Mouse (Mus musculus) mouse trophoblast stem cell (cell line): ENCODE measurements around the gene Pip4k2a.

ENCODE experiments used
- in situ Hi-C, 2 experiments: fragments of 300-500 bp; cut with MseI, MboI; formaldehyde crosslinking; loops; 2 replicates in 1 of 2; 3 replicates in 1 of 2; pipeline ENCODE4 v1.15.1; 2025

The Pip4k2a gene

GRCm38 (mm10) chr2:18923806-18924595, 73.9 kb downstream of the Pip4k2a start:
- in situ Hi-C loops = no loop called here

DNA sequence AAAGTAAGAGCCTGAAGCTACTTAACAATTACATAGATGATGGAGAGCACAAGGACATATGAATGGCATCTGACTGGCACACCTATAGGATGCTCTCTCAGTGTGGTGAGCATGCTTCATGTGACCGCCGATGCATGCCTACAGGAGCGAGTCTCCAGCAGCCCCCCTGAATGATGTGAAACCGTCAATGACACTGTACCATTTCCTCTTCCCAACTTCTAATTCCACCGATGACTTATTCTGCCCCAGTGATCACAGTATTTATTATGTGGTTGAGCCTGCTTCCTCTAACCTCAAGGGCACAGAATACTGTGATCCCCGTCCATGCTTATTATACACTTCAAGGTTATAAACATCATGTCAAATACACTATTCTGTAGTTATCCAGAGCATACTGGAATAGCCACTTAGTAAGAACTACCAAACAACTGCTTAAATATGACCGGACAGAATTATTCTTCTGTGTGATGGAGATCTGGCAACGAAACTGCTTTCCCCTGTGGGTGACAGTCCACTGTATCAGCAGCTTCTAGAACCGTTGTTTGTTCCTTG, 74.8 kb downstream of the Pip4k2a start:
- in situ Hi-C loops = no loop called here

- in situ Hi-C loops = no loop called here
Measured at GRCm38 (mm10) chr2:18921570-18922180, 76.3 kb downstream of the Pip4k2a start.

DNA sequence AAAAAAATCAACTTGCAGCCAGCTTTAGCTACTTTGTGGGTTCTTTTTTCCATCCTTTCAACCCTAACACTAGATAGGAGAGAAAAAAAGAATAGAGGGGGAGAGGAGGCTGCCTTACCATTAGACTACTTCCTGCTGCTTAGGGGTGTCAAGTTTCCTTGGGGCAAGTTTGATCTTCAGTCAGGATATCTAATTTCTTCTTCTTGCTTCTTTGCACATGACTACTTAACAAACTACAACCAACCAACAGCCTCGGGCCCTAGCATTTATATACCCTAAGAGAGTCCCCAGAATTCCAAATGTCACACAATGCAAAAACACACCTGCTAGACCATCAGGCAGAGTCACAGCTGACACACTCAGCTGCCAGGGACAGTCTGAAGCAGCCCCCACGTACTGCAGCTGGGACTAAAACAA, 77.5 kb downstream of the Pip4k2a start:
- in situ Hi-C loops = no loop called here

DNA sequence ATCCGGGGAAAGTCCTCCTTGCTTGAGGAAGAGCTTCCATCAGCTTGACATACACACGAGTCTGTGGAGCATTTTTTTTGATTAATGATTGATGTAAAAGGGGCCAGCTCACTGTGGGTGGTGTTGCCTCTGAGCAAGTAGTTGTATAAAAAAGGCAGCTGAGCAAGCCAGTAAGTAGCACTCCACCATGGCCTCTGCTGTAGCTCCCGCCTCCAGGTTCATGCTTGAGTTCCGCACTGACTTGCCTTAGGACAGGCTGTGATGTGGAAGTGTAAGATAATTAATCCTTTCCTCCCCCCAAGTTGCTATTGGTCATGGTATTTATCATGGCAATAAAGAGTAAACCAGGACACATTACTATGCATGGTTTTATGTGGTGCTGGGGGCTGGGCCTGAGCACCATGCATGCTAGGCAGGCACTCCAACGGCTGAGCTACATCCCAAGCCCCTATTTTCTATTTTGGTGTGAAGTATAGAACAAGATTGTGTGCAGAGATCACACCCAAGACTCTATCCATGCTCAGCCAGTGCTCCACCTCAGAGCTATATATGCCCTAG, 78.0 kb downstream of the Pip4k2a start:
- in situ Hi-C loops = no loop called here

DNA sequence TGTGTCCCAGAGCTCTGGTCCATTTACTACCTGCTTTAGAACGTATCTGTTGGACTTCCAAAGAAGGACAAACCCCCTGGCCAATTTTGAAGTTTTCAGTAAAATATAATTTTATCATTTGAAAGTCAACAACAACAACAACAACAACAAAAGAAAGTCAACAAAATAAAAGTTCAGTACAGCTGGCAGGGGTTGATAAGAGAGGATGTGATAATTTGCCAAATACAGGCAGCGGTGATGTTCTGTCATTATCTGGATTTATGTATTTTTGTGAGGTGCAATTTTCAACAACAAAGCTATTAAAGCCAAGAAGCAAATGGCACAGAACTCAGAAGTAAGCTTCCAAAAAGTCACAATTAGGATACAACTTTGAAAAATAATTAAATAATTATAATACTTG, 80.1 kb downstream of the Pip4k2a start:
- in situ Hi-C loops = no loop called here

GRCm38 (mm10) chr2:18917380-18917750, 80.6 kb downstream of the Pip4k2a start:
- in situ Hi-C loops = no loop called here

DNA sequence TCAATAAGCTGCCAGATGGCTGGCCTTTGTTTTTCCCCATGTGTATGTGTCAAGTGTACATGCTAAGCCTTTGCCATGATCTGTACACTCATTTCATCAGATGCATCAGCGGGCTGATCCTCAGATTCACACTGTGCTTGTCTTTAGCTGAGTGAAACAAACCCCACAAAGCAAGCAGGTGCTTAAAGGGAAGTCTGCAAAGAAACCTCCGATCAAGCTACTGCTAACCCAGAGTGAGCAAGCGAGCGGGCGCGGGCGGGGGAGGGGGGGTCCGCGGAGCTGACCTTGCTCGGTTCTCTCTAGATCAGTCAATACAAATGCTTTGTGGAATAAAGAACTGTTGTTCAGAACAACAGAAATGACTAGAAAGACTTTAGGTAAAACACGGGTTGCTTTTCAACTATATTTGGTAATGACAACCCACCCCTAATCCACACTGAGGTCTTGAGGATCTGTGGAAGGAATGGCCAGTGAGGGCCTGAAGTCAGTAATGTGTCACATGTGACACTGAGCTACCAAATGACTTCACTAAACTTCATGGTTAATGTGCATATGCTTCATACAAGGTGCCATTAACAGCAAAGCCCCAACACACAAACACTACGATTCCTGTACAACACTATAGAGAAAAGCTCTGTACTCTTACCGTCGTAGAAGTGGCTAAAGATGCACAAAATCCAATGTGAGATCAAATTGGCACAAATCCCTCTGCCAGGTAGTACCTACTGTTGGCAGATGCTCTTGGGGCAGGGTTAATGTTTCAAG, 81.1 kb downstream of the Pip4k2a start:
- in situ Hi-C loops = no loop called here

- in situ Hi-C loops = no loop called here
Measured at GRCm38 (mm10) chr2:18916042-18916407, 81.9 kb downstream of the Pip4k2a start.

- in situ Hi-C loops = no loop called here
Measured at GRCm38 (mm10) chr2:18915372-18916041, 82.4 kb downstream of the Pip4k2a start.

DNA sequence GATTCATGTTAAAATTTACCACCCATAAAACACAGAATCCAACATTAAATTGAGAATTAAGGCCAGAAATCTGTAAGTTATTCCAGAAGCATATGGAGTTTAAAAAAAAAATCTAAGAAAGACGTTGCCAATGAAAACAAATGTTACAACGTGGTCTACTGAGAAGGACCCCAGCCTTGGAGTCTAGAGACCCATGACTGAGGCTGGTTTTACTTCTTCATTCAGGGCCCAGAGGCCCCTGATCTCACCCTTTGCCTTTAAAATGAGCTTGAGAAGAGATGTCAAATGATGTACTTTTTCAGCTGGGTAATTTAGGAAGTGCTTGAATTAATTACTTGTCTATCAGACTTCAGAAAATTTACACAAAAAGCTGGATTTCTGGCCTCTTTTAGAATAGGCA, 83.2 kb downstream of the Pip4k2a start:
- in situ Hi-C loops = no loop called here

DNA sequence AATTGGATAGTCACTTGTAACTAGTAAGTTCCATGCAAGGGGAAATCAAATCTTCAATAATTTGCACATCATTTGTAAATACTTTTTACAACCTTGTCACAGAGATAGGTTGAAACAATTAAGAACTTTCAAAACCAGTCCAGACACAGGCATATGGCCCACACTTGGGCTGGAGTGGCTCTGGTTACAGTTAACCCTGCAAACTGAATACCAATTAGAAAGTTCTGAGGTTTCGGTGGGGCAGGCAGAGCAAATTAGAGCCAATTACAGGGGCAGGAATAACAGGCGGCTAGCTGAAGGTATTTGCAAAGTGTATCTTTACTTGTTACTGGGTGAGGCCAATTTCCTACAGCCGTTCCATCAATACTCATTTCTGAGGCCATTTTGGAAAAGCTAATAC, 84.3 kb downstream of the Pip4k2a start:
- in situ Hi-C loops = no loop called here

DNA sequence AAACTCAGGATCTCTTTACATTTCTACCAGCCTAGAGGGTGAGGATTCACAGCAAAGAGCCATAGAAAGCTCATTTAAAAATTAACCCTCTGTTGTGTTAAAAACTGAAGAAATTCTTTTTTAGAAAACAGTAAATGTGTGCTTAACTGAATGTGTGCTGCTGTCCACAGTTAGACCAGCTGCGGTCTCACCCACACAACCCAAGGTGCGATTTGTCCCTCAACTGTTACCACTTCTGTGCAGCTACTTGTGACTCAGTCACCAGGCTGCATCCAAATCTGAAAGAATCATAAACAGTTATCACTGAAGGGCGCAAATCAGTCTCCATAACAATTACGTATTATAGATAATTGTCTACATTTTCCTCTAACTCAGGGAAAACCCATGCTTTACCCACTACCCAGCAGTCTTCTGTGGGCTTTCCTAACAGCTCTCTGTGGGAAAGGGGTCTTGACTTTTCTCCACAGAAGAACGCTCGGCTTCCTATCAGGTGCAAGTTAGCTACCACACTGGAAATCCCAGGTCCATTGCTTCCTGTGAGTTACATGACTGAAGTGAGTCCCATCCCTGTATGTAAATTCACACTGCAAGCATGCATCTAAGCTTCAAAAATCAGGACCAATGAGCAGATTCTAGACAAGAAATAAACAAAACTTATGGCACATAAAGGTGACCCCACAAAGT, 86.5 kb downstream of the Pip4k2a start:
- in situ Hi-C loops = no loop called here

GRCm38 (mm10) chr2:18910209-18910608, 87.7 kb downstream of the Pip4k2a start:
- in situ Hi-C loops = no loop called here

DNA sequence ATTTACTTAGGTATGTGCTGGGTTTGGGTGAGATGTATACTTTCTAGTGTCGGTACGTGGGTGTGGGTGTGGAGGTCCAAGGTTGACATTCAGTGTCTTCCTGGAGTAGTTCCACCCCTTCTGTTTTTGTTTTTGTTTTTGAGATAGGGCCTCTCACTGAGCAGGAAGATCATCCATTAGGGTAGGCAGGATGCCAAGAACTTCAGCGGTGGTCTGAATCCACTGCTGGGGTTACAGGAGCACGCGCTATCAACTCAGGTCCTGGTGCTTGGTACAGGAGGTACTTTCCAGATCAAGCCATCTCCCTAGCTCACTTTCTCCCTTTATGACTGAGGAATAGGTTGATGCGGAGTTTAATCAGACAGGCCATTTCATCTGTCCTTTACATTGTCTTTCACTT, 88.2 kb downstream of the Pip4k2a start:
- in situ Hi-C loops = no loop called here

- in situ Hi-C loops = no loop called here
Measured at GRCm38 (mm10) chr2:18907269-18907668, 90.7 kb downstream of the Pip4k2a start.

DNA sequence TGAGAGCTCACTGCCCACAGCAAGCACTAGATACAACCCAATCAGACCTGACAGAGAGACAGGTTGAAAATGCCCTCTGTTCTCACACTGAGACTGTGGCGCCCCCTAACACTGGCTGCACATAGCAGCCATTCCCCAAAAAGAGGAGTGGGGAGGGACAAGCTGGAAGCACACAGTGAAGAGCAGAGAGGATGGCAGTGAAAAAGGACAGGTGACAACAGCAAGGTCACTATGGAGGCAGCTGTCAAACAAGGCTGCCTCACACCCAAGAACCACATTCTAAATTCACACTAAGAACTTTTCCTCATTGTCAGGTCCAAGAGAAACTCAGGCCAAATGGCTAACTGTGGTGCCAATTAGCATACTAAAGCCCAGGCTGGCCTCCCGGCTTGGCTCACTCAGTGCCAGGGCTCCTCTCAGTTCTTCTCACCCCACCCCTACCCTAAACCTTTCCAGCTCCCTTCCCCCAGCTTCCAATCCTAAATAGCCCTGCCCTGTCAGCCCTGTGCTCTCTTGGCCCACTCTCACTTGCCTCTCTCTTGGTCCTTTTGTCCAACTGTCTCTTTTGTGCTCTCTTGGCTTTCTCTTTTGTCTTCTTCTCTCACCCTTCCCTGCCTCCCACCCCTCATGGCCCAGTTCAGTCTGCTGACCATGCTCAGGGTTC, 91.4 kb downstream of the Pip4k2a start:
- in situ Hi-C loops = no loop called here

DNA sequence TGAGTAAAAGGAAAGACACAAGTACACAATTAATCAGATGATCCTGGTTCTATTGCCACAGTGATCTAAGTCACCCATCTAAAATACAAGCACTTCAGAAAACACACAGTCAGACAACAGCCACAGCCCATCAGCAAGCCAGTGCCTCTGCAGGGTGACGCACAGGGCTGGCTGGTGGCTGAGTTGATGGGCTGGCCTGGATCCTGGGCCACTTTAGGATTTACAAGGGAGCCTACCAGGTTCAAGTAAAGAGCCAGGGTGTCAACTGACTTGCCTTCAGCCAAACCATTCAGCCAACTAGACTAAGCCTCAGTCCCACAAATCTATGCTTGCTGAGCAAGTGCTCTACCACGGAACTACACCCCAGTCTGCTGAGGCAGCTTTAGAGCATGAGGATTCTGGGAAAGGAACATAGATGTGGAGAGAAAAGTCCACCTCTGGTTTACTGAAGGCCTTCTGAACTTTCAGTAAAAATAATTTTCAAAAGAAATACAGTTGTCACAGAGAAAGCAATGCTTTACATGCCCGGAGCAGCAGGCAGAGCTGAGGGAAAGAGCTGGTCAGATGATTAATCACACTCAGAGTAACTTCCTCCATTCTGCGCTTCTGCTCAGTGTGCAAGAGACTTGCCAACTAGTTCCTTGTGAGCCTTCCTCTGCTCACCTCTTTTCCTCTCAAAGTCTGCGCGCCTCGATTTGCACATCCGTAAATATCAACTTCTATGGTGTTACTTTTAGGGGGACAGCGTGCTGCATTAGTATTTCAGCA, 94.4 kb downstream of the Pip4k2a start:
- in situ Hi-C loops = no loop called here

- in situ Hi-C loops = no loop called here
Measured at GRCm38 (mm10) chr2:18901133-18901532, 96.8 kb downstream of the Pip4k2a start.

DNA sequence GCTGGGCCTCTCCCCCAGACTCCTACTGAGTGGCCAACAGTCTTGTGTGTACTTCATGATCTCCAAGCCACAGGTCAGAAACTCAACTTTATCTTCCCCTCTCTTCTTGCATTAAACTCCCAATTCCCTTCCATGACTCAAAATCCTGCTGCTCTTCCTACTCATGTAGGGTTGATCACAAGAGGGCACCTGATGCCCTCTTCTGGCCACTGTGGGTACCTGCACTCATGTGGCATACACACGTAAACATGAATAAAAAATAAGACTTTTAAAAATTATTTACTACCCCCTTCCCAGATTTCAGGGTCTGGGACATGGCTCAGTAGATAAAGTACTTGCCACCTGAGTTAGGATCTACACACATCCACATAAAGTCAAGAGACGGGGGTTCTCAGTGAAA, 97.3 kb downstream of the Pip4k2a start:
- in situ Hi-C loops = no loop called here
